Mouse (Mus musculus) stomach, postnatal 0 days (tissue): ENCODE measurements around the gene Tmem256.

Source experiments
- CTCF ChIP-seq: IDR thresholded peaks from 2 replicates; pipeline ENCODE4 v1.5.1; 2016; ENCODE audit warnings: antibody characterized with exemption, low read depth, mild to moderate bottlenecking, moderate library complexity
- EP300 ChIP-seq: optimal IDR thresholded peaks from 2 replicates; pipeline ENCODE3; 2016; ENCODE audit warnings: antibody characterized with exemption

- TF ChIP-seq CTCF = no peak
- TF ChIP-seq EP300 = no peak
Measured at GRCm38 (mm10) chr11:69849884-69850283, 11.6 kb downstream of the Tmem256 start.
